Mouse (Mus musculus) limb, embryonic 13.5 days (tissue): ENCODE data around the gene Nxpe4. TPM values are rescaled to one million over a fixed set of nuclear protein-coding genes. Genes with fewer than 3 reads are reported as not detected.

Experiments
- ATAC-seq: fragments of 200-750 bp; cut with Nextera tagmentation; 2 replicates; pipeline ENCODE4 v1.8.0; 2017; ENCODE audit warnings: low read depth, moderate number of reproducible peaks, moderate TSS enrichment; ENCODE audit not compliant: low FRiP score
- H3K27ac ChIP-seq: fragments of 300-500 bp; sonication (generic); 2 replicates; pipeline ENCODE4 v1.5.1; 2015; ENCODE audit warnings: inconsistent platforms, mild to moderate bottlenecking, moderate library complexity
- H3K27me3 ChIP-seq: fragments of 300-500 bp; sonication (generic); 2 replicates; pipeline ENCODE4 v1.6.1; 2015; ENCODE audit warnings: mild to moderate bottlenecking, inconsistent platforms
- H3K36me3 ChIP-seq: fragments of 300-500 bp; sonication (generic); 2 replicates; pipeline ENCODE4 v1.6.1; 2015; ENCODE audit warnings: inconsistent platforms, mild to moderate bottlenecking, moderate library complexity
- H3K4me1 ChIP-seq: fragments of 300-500 bp; sonication (generic); 2 replicates; pipeline ENCODE4 v1.6.1; 2015; ENCODE audit warnings: inconsistent platforms
- H3K4me2 ChIP-seq: fragments of 300-500 bp; sonication (generic); replicated peaks from 2 replicates; pipeline ENCODE4 v1.6.1; 2015; ENCODE audit warnings: inconsistent platforms, mild to moderate bottlenecking, moderate library complexity
- H3K4me3 ChIP-seq: fragments of 300-500 bp; sonication (generic); 2 replicates; pipeline ENCODE4 v1.5.1; 2015; ENCODE audit warnings: moderate library complexity, mild to moderate bottlenecking, inconsistent platforms
- H3K9ac ChIP-seq: fragments of 300-500 bp; sonication (generic); 2 replicates; pipeline ENCODE4 v1.6.1; 2015; ENCODE audit warnings: mild to moderate bottlenecking, inconsistent platforms
- H3K9me3 ChIP-seq: fragments of 300-500 bp; sonication (generic); 2 replicates; pipeline ENCODE4 v1.6.1; 2016; ENCODE audit warnings: inconsistent platforms
- WGBS: fragments of 180-500 bp; shearing (Covaris S2); methylation state at CpG from one replicate; pipeline ENCODE4 v1.1.7; 2015; 5-methylcytosine and 5-hydroxymethylcytosine counted together
- polyA plus RNA-seq: library from polyadenylated mRNA; unstranded; fragments of >200 nt; fragmentation: Nextera tagmentation; extraction: Ambion mirVana; gene quantifications from 2 replicates; pipeline ENCODE4 v1.2.1, GENCODE M21; 2015

The Nxpe4 gene
- polyA plus RNA-seq, 1 experiment from 2014 or later: 7.7 TPM

- 85% methylated on average over 2 of the region's 2 CpGs for WGBS
- Histone ChIP-seq H3K27me3 (no peaks in the 10 kb centered on the region), H3K4me2 (no peak overlapping the region), H3K4me3 (no peak overlapping the region), H3K36me3 (no peaks in the 10 kb centered on the region), H3K9me3 (no peaks in the 10 kb centered on the region), H3K27ac (no peak overlapping the region), H3K4me1 (no peaks in the 10 kb centered on the region), H3K9ac (no peak overlapping the region)
- ATAC-seq: no peak
Observed at GRCm38 (mm10) chr9:48421029-48421428, 259.2 kb downstream of the Nxpe4 start.

GRCm38 (mm10) chr9:48421561-48421960 lies 259.7 kb downstream of the Nxpe4 start:
- Histone ChIP-seq H3K36me3 (no peaks in the 10 kb centered on the region), H3K27ac (no peak overlapping the region), H3K9ac (no peak overlapping the region), H3K4me1 (no peaks in the 10 kb centered on the region), H3K9me3 (no peaks in the 10 kb centered on the region), H3K4me2 (no peak overlapping the region), H3K27me3 (no peaks in the 10 kb centered on the region), H3K4me3 (no peak overlapping the region)
- ATAC-seq: no peak
- WGBS: 83% methylated on average over 2 of the region's 2 CpGs

- H3K9me3 ChIP-seq: no peaks in the 10 kb centered on the region
- H3K27ac ChIP-seq: no peak overlapping the region
- no peaks in the 10 kb centered on the region for H3K4me1 ChIP-seq
- H3K9ac ChIP-seq: no peak overlapping the region
- ATAC-seq: no peak
- H3K36me3 ChIP-seq: no peaks in the 10 kb centered on the region
- no peaks in the 10 kb centered on the region for H3K27me3 ChIP-seq
- no peak overlapping the region for H3K4me3 ChIP-seq
- no peak overlapping the region for H3K4me2 ChIP-seq
- WGBS: 83% methylated on average over 8 of the region's 8 CpGs
Observed at GRCm38 (mm10) chr9:48422382-48422781, 260.6 kb downstream of the Nxpe4 start.

- 53% methylated on average over 1 of the region's 1 CpGs for WGBS
- Histone ChIP-seq H3K9me3 (no peaks in the 10 kb centered on the region), H3K4me3 (no peak overlapping the region), H3K9ac (no peak overlapping the region), H3K4me2 (no peak overlapping the region), H3K4me1 (no peaks in the 10 kb centered on the region), H3K27ac (no peak overlapping the region), H3K36me3 (no peaks in the 10 kb centered on the region), H3K27me3 (no peaks in the 10 kb centered on the region)
- no peak for ATAC-seq
Observed at GRCm38 (mm10) chr9:48423256-48423655, 261.4 kb downstream of the Nxpe4 start.

GRCm38 (mm10) chr9:48427176-48427575 lies 265.4 kb downstream of the Nxpe4 start:
- Histone ChIP-seq H3K4me3 (no peak overlapping the region), H3K27ac (no peak overlapping the region)
- 88% methylated on average over 7 of the region's 7 CpGs for WGBS

GRCm38 (mm10) chr9:48432449-48432848 lies 270.6 kb downstream of the Nxpe4 start:
- H3K27me3 ChIP-seq: no peaks in the 10 kb centered on the region

More at GRCm38 (mm10) chr9:48427176-48427575, 265.4 kb downstream of the Nxpe4 start:
- Histone ChIP-seq H3K4me2 (no peak overlapping the region), H3K9me3 (no peaks in the 10 kb centered on the region), H3K36me3 (no peaks in the 10 kb centered on the region), H3K27me3 (no peaks in the 10 kb centered on the region), H3K4me1 (no peaks in the 10 kb centered on the region), H3K9ac (no peak overlapping the region)
- ATAC-seq: no peak

GRCm38 (mm10) chr9:48443873-48444272 lies 282.1 kb downstream of the Nxpe4 start:
- no peak overlapping the region for H3K27ac ChIP-seq
- no peaks in the 10 kb centered on the region for H3K27me3 ChIP-seq
- no peak overlapping the region for H3K4me2 ChIP-seq
- H3K4me1 ChIP-seq: no peaks in the 10 kb centered on the region
- WGBS: 88% methylated on average over 1 of the region's 1 CpGs
- ATAC-seq: no peak
- no peaks in the 10 kb centered on the region for H3K9me3 ChIP-seq
- no peak overlapping the region for H3K4me3 ChIP-seq
- no peak overlapping the region for H3K9ac ChIP-seq
- H3K36me3 ChIP-seq: no peaks in the 10 kb centered on the region

More at GRCm38 (mm10) chr9:48432449-48432848, 270.6 kb downstream of the Nxpe4 start:
- H3K9me3 ChIP-seq: no peaks in the 10 kb centered on the region
- no peak overlapping the region for H3K27ac ChIP-seq
- WGBS: 74% methylated on average over 8 of the region's 8 CpGs
- no peak for ATAC-seq
- no peak overlapping the region for H3K9ac ChIP-seq
- H3K4me1 ChIP-seq: no peaks in the 10 kb centered on the region
- no peak overlapping the region for H3K4me3 ChIP-seq
- no peaks in the 10 kb centered on the region for H3K36me3 ChIP-seq
- no peak overlapping the region for H3K4me2 ChIP-seq

- no peak for ATAC-seq
- H3K9me3 ChIP-seq: no peaks in the 10 kb centered on the region
- 82% methylated on average over 2 of the region's 2 CpGs for WGBS
- H3K36me3 ChIP-seq: no peaks in the 10 kb centered on the region
- H3K9ac ChIP-seq: no peak overlapping the region
- H3K27me3 ChIP-seq: no peaks in the 10 kb centered on the region
- H3K4me1 ChIP-seq: no peaks in the 10 kb centered on the region
- no peak overlapping the region for H3K4me3 ChIP-seq
- no peak overlapping the region for H3K4me2 ChIP-seq
- H3K27ac ChIP-seq: no peak overlapping the region
Observed at GRCm38 (mm10) chr9:48444821-48445220, 283.0 kb downstream of the Nxpe4 start.

GRCm38 (mm10) chr9:48447783-48448209 lies 286.0 kb downstream of the Nxpe4 start:
- Histone ChIP-seq H3K9me3 (no peaks in the 10 kb centered on the region), H3K27me3 (no peaks in the 10 kb centered on the region), H3K4me1 (0 out of 2 replicates have a peak, but pooled peaks cover 7% of the 10 kb centered on the region), H3K9ac (no peak overlapping the region), H3K27ac (no peak overlapping the region), H3K4me3 (no peak overlapping the region), H3K4me2 (no peak overlapping the region), H3K36me3 (no peaks in the 10 kb centered on the region)
- 40% methylated on average over 5 of the region's 5 CpGs for WGBS
- no peak for ATAC-seq

Other genes with a start within 250 kb of the Nxpe4 start
- gene Nxpe2, start 191.4 kb downstream of the Nxpe4 start, polyA plus RNA-seq: 1.4 and 2.2 TPM in 2 replicates